Mouse (Mus musculus) brain, embryonic 14.5 days (tissue): ENCODE data around the gene Fars2.

Source experiments
- CTCF ChIP-seq: fragments of 200-500 bp; IDR thresholded peaks from 2 replicates; pipeline ENCODE4 v1.5.1; 2012; ENCODE audit warnings: inconsistent platforms, mild to moderate bottlenecking, moderate library complexity, borderline replicate concordance; ENCODE audit not compliant: insufficient read depth, insufficient read length; ENCODE audit errors: extremely low read depth
- POLR2A ChIP-seq: fragments of 200-500 bp; IDR thresholded peaks from 2 replicates; pipeline ENCODE4 v1.6.1; 2012; ENCODE audit warnings: mild to moderate bottlenecking, inconsistent platforms, borderline replicate concordance; ENCODE audit not compliant: poor library complexity, insufficient read depth, insufficient read length, severe bottlenecking; ENCODE audit errors: extremely low read depth

- TF ChIP-seq CTCF (no peak), POLR2A (no peak)
Measured at GRCm38 (mm10) chr13:36723726-36724300, 606.6 kb downstream of the Fars2 start.
